7 mouse cellular contexts compared by ENCODE assay signal in genomic region chr2:18607088-18607487, GRCm38 (mm10).
A peak's percentile ranks its signal among the peaks of the same experiment; 100 is the strongest.
DNase-seq lines count a peak whose midpoint lies in the region; ATAC-seq and TF ChIP-seq lines count a peak whose summit lies in the region.

No protein-coding gene starts in this region.

- no peak for TF ChIP-seq EP300 in lung, postnatal 0 days (IDR thresholded peaks at IDR 0.05)

- H3K27ac ChIP-seq in lung, postnatal 0 days (ENCODE audit: low read length) = no peak overlapping the region
- no peak overlapping the region for H3K27ac ChIP-seq in heart, embryonic 12.5 days (ENCODE audit: poor library complexity, severe bottlenecking)

- H3K9ac ChIP-seq in lung, postnatal 0 days (replicated peaks; ENCODE audit: low read depth) = no peak overlapping the region
- H3K9ac ChIP-seq in heart, embryonic 12.5 days = no peak overlapping the region

- no peaks in the 10 kb centered on the region for H3K36me3 ChIP-seq in lung, postnatal 0 days (ENCODE audit: insufficient read depth, low read length)
- H3K36me3 ChIP-seq in heart, embryonic 12.5 days = no peaks in the 10 kb centered on the region

- H3K27me3 ChIP-seq in lung, postnatal 0 days (replicated peaks; ENCODE audit: insufficient read depth, low read length) = peaks cover 13% of the 10 kb centered on the region; the same call in 1 of the 2 replicates
- peaks cover 44% of the 10 kb centered on the region for H3K27me3 ChIP-seq in heart, embryonic 12.5 days (replicated peaks)

- ATAC-seq in lung, postnatal 0 days = no peak
- ATAC-seq in heart, embryonic 12.5 days (ENCODE audit: insufficient number of reproducible peaks, low FRiP score) = no peak

- H3K4me2 ChIP-seq in lung, postnatal 0 days (replicated peaks; ENCODE audit: low read depth, low read length) = peak overlapping the region; percentile 89
- peak overlapping the region; percentile 92 for H3K4me2 ChIP-seq in heart, embryonic 12.5 days

- H3K9me3 ChIP-seq in lung, postnatal 0 days (ENCODE audit: low read length) = no peaks in the 10 kb centered on the region
- H3K9me3 ChIP-seq in heart, embryonic 12.5 days (replicated peaks) = no peaks in the 10 kb centered on the region

- 14% methylated on average over 6 of the region's 6 CpGs for WGBS in lung, postnatal 0 days
- WGBS in heart, embryonic 12.5 days = 8% methylated on average over 6 of the region's 6 CpGs

- DNase-seq in lung, postnatal 0 days (ENCODE audit: low spot score) = peak; percentile 16
- no peak for DNase-seq in lung, postnatal 14 days
- peak; percentile 16 for DNase-seq in lung, postnatal 25 days (ENCODE audit: low spot score)
- peak; percentile 6 to 13 for DNase-seq in thymus, postnatal 36 days
- DNase-seq in retina, embryonic 14.5 days (ENCODE audit: low spot score) = no peak
- DNase-seq in cerebellum, adult 11 months = no peak

- no peak overlapping the region for H3K4me3 ChIP-seq in lung, postnatal 0 days (ENCODE audit: low read depth, low read length)
- H3K4me3 ChIP-seq in heart, embryonic 12.5 days = peak overlapping the region; percentile 52

- peaks cover 15% of the 10 kb centered on the region; the same call in 1 of the 2 replicates for H3K4me1 ChIP-seq in lung, postnatal 0 days (ENCODE audit: insufficient read depth, low read depth, low read length)
- peaks cover 19% of the 10 kb centered on the region for H3K4me1 ChIP-seq in heart, embryonic 12.5 days (replicated peaks)

- TF ChIP-seq CTCF in lung, postnatal 0 days (IDR thresholded peaks at IDR 0.05) = no peak

Comparison
In these comparisons a context has a peak if more than half of its experiments do, and no peak if none do; other contexts are left out.
1. DNase-seq: peak in lung, postnatal 0 days (single experiment), lung, postnatal 25 days (single experiment) and thymus, postnatal 36 days (2 of 2); none in lung, postnatal 14 days (single experiment), retina, embryonic 14.5 days (single experiment) and cerebellum, adult 11 months (single experiment).